Mouse (Mus musculus) small intestine, adult 2 months (tissue): ENCODE results near the gene Nubpl.

Experiments used
- CTCF ChIP-seq: fragments of 200-500 bp; IDR thresholded peaks from 2 replicates; pipeline ENCODE4 v1.5.1; 2012; ENCODE audit warnings: low read depth, mild to moderate bottlenecking, control low read depth, inconsistent platforms, low read length, moderate library complexity, mixed read lengths; ENCODE audit not compliant: insufficient replicate concordance, insufficient read length; ENCODE audit errors: extremely low read depth
- POLR2A ChIP-seq: fragments of 200-500 bp; IDR thresholded peaks from 2 replicates; pipeline ENCODE4 v1.6.1; 2012; ENCODE audit warnings: low read depth, mild to moderate bottlenecking, control low read depth, inconsistent platforms, low read length, moderate library complexity

- TF ChIP-seq CTCF = no peak
- TF ChIP-seq POLR2A = no peak
These were observed 131.2 kb downstream of the Nubpl start for GRCm38 (mm10) chr12:52228746-52229145.
